Comparison of ENCODE assay signal across 16 mouse cellular contexts in the genomic region with DNA sequence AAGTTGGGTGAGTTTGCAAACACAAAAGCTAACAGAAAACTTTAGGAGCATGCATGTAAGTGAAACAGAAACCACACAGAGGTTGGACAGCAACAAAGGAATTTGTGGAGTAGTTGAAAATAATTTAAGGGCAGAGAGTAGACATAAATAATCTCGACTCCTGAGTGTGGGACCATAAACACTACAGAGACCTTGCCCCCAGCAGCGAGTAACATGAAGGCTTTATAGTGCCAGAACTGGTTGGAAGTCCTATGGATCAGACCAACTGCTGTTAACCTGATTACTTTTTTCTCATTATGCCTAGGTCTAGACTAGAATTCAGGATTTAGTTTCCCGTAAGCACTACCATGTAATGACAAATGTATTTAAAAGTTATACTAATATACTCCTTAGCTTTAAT. TPM values are rescaled to one million over a fixed set of nuclear protein-coding genes. Genes with fewer than 3 reads are reported as not detected.
"Had no signal": no experiment of that assay in that cellular context is flagged by ENCODE, and none has a peak within 500 bp of the region (broad histone marks: within the 10 kb centered on the region; RNA-seq: fewer than 3 reads in every experiment).

No protein-coding gene starts in this region.

- H3K4me3 ChIP-seq: midbrain, embryonic 13.5 days; midbrain, embryonic 15.5 days; neural tube, embryonic 12.5 days; stomach, embryonic 15.5 days had no signal

- H3K27me3 ChIP-seq: midbrain, embryonic 13.5 days; midbrain, embryonic 15.5 days; neural tube, embryonic 12.5 days; stomach, embryonic 15.5 days had no signal

- H3K36me3 ChIP-seq: midbrain, embryonic 13.5 days; midbrain, embryonic 15.5 days; neural tube, embryonic 12.5 days; stomach, embryonic 15.5 days had no signal

- ATAC-seq: midbrain, embryonic 13.5 days; midbrain, embryonic 15.5 days had no signal

- H3K9ac ChIP-seq: lung, embryonic 14.5 days; midbrain, embryonic 13.5 days; midbrain, embryonic 15.5 days; neural tube, embryonic 12.5 days; stomach, embryonic 15.5 days had no signal

- DNase-seq: lung, adult 18-20 months; lung, embryonic 14.5 days; lung, postnatal 10 days; lung, postnatal 4 days; right cerebral cortex, postnatal 14 days; thymus, adult 2 months; thymus, postnatal 25 days; thymus, postnatal 4 days had no signal

- H3K9me3 ChIP-seq: midbrain, embryonic 13.5 days; midbrain, embryonic 15.5 days; neural tube, embryonic 12.5 days; stomach, embryonic 15.5 days had no signal

- H3K27ac ChIP-seq: midbrain, embryonic 13.5 days; midbrain, embryonic 15.5 days; neural tube, embryonic 12.5 days; stomach, embryonic 15.5 days; stomach, postnatal 0 days had no signal

- H3K4me2 ChIP-seq: lung, embryonic 14.5 days; midbrain, embryonic 11.5 days; midbrain, embryonic 13.5 days; midbrain, embryonic 15.5 days; neural tube, embryonic 12.5 days; stomach, embryonic 15.5 days had no signal

- H3K4me1 ChIP-seq: midbrain, embryonic 13.5 days; midbrain, embryonic 15.5 days; neural tube, embryonic 12.5 days; stomach, embryonic 15.5 days had no signal

RNA-seq across cellular contexts. Expression of a gene that starts 49.6 kb away (rescaled TPM):
- total RNA-seq: monocyte, adult 5-6 weeks had no signal
- polyA plus RNA-seq: testis, adult 2 months had no signal
